Mouse (Mus musculus): ENCODE results near the gene Atxn10. TPM values are rescaled to one million over a fixed set of nuclear protein-coding genes. Genes with fewer than 3 reads are reported as not detected.
A peak's percentile ranks its signal among the peaks of the same experiment; 100 is the strongest.

The Atxn10 gene
- polyA plus RNA-seq, 1 experiment from 2014 or later: 190 TPM

DNA sequence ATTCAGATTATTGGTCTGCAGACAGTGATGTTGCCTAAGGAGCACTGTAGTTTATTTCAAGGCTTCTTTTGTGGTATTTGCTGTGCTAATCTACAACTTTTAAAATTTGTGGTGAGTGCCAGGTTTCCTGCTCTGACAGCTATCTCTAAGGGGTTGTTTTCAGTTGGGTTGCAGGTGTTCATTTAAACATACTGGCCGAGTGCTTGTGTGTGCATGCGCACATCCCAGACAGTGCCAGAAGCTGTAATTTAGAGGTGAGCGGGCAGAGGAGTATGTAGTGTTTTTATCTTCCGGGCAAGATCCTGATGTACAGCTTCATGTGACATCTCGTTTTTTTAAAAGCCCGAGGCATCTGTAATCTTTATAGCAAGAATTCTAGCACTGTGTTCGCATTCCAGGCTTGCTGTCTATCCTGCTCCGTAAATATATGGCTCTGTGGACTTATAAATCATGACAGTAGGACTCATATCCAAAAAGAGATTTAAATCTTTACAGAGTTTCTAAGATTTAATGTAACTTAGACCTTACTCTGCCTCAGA is 73.3 kb downstream of the Atxn10 start:
- ATAC-seq: no peak

GRCm38 (mm10) chr15:85409836-85410235 is 73.8 kb downstream of the Atxn10 start:
- Histone ChIP-seq H3K9me3 (ENCODE audit: low read length) (no peaks in the 10 kb centered on the region), H3K4me3 (ENCODE audit: low read depth, low read length) (no peak overlapping the region), H3K4me2 (replicated peaks; ENCODE audit: low read depth, low read length) (no peak overlapping the region), H3K36me3 (ENCODE audit: insufficient read depth, low read length) (no peaks in the 10 kb centered on the region), H3K27me3 (replicated peaks; ENCODE audit: insufficient read depth, low read length) (no peaks in the 10 kb centered on the region), H3K9ac (replicated peaks; ENCODE audit: low read depth) (no peak overlapping the region), H3K4me1 (ENCODE audit: insufficient read depth, low read depth, low read length) (0 out of 2 replicates have a peak, but pooled peaks cover 6% of the 10 kb centered on the region), H3K27ac (ENCODE audit: low read length) (no peak overlapping the region)
- 61% methylated on average over 6 of the region's 6 CpGs for WGBS
- TF ChIP-seq CTCF (IDR thresholded peaks at IDR 0.05) (no peak), EP300 (IDR thresholded peaks at IDR 0.05) (no peak)
- DNase-seq (ENCODE audit: low spot score) (no peak), ATAC-seq (no peak)

More for the DNA sequence above, 73.3 kb downstream of the Atxn10 start:
- H3K27ac ChIP-seq (ENCODE audit: low read length): no peak overlapping the region
- WGBS: 69% methylated on average over 8 of the region's 8 CpGs
- H3K9ac ChIP-seq (replicated peaks; ENCODE audit: low read depth): no peak overlapping the region
- no peak overlapping the region for H3K4me3 ChIP-seq (ENCODE audit: low read depth, low read length)
- DNase-seq (ENCODE audit: low spot score): no peak
- H3K9me3 ChIP-seq (ENCODE audit: low read length): no peaks in the 10 kb centered on the region
- H3K4me1 ChIP-seq (ENCODE audit: insufficient read depth, low read depth, low read length): 0 out of 2 replicates have a peak, but pooled peaks cover 6% of the 10 kb centered on the region
- TF ChIP-seq CTCF (IDR thresholded peaks at IDR 0.05) (no peak), EP300 (IDR thresholded peaks at IDR 0.05) (no peak)
- H3K36me3 ChIP-seq (ENCODE audit: insufficient read depth, low read length): no peaks in the 10 kb centered on the region
- H3K27me3 ChIP-seq (replicated peaks; ENCODE audit: insufficient read depth, low read length): no peaks in the 10 kb centered on the region
- no peak overlapping the region for H3K4me2 ChIP-seq (replicated peaks; ENCODE audit: low read depth, low read length)

DNA sequence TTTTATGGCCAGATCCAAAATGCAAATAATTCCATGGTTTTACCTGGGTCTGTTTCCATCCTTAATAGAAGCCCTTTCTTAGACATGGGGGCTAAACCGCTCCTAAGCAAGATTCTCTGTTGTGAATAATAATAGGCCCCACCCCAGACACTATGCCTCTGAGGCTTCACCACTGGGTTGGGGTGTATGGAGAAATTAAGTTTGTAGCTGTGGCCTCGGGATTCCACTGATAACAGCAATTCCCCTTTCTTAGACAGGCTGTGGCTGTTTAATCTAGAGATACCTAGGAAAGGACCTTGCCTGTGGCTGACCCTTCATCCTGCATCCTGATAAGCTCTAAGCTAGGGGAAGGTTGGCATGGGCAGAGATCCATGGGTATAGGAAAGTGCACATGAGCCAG is 78.6 kb downstream of the Atxn10 start:
- TF ChIP-seq CTCF (IDR thresholded peaks at IDR 0.05) (no peak), EP300 (IDR thresholded peaks at IDR 0.05) (no peak)
- WGBS: 82% methylated on average over 2 of the region's 2 CpGs
- Histone ChIP-seq H3K9me3 (ENCODE audit: low read length) (no peaks in the 10 kb centered on the region), H3K27ac (ENCODE audit: low read length) (no peak overlapping the region), H3K36me3 (ENCODE audit: insufficient read depth, low read length) (no peaks in the 10 kb centered on the region), H3K4me3 (ENCODE audit: low read depth, low read length) (no peak overlapping the region), H3K9ac (replicated peaks; ENCODE audit: low read depth) (no peak overlapping the region), H3K4me2 (replicated peaks; ENCODE audit: low read depth, low read length) (no peak overlapping the region), H3K27me3 (replicated peaks; ENCODE audit: insufficient read depth, low read length) (no peaks in the 10 kb centered on the region), H3K4me1 (ENCODE audit: insufficient read depth, low read depth, low read length) (no peaks in the 10 kb centered on the region)
- DNase-seq (ENCODE audit: low spot score) (no peak), ATAC-seq (no peak)

- peak; percentile 45 for DNase-seq (ENCODE audit: low spot score)
- H3K4me1 ChIP-seq (ENCODE audit: insufficient read depth, low read depth, low read length): no peaks in the 10 kb centered on the region
- H3K27ac ChIP-seq (ENCODE audit: low read length): no peak overlapping the region
- H3K27me3 ChIP-seq (replicated peaks; ENCODE audit: insufficient read depth, low read length): no peaks in the 10 kb centered on the region
- no peak overlapping the region for H3K9ac ChIP-seq (replicated peaks; ENCODE audit: low read depth)
- TF ChIP-seq EP300 (IDR thresholded peaks at IDR 0.05) (no peak), CTCF (IDR thresholded peaks at IDR 0.05) (no peak)
- no peak overlapping the region for H3K4me2 ChIP-seq (replicated peaks; ENCODE audit: low read depth, low read length)
- no peaks in the 10 kb centered on the region for H3K9me3 ChIP-seq (ENCODE audit: low read length)
- H3K4me3 ChIP-seq (ENCODE audit: low read depth, low read length): no peak overlapping the region
- H3K36me3 ChIP-seq (ENCODE audit: insufficient read depth, low read length): no peaks in the 10 kb centered on the region
- 0 out of 2 replicates have a peak, but pooled peaks have one; percentile 28 for ATAC-seq
- 51% methylated on average over 2 of the region's 2 CpGs for WGBS
These were observed 84.6 kb downstream of the Atxn10 start for GRCm38 (mm10) chr15:85420686-85421085.

- no peak overlapping the region for H3K9ac ChIP-seq (replicated peaks; ENCODE audit: low read depth)
- peak; percentile 85 for ATAC-seq
- TF ChIP-seq CTCF (IDR thresholded peaks at IDR 0.05): no peak
- no peak overlapping the region for H3K4me2 ChIP-seq (replicated peaks; ENCODE audit: low read depth, low read length)
- peak; percentile 82 for DNase-seq (ENCODE audit: low spot score)
- WGBS: 58% methylated on average over 3 of the region's 3 CpGs
- no peaks in the 10 kb centered on the region for H3K27me3 ChIP-seq (replicated peaks; ENCODE audit: insufficient read depth, low read length)
- H3K4me3 ChIP-seq (ENCODE audit: low read depth, low read length): no peak overlapping the region
- H3K4me1 ChIP-seq (ENCODE audit: insufficient read depth, low read depth, low read length): no peaks in the 10 kb centered on the region
- no peaks in the 10 kb centered on the region for H3K9me3 ChIP-seq (ENCODE audit: low read length)
- no peak overlapping the region for H3K27ac ChIP-seq (ENCODE audit: low read length)
- H3K36me3 ChIP-seq (ENCODE audit: insufficient read depth, low read length): no peaks in the 10 kb centered on the region
These were observed 88.2 kb downstream of the Atxn10 start for GRCm38 (mm10) chr15:85424197-85424596.

DNA sequence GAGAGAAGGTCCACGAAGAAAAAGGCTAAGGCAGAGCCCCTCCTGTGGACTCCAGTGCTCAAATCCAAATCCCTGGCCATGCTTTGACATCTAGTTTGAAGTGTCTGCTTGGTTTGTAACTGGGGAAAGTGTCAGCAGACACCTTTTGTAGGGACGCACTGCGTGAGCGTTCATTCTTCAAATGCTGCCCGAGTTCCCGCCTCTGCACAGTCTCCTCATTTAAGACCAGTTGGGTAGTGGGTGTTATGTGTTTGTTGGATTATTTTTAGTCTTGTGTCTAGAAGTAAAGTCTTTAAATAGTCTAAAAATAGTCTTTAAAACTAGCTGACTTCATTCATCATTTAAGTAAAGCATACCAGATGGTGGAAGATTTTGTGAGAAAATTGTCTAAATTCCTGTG is 92.1 kb downstream of the Atxn10 start:
- Histone ChIP-seq H3K27me3 (replicated peaks; ENCODE audit: insufficient read depth, low read length) (no peaks in the 10 kb centered on the region), H3K36me3 (ENCODE audit: insufficient read depth, low read length) (no peaks in the 10 kb centered on the region), H3K4me2 (replicated peaks; ENCODE audit: low read depth, low read length) (no peak overlapping the region), H3K4me3 (ENCODE audit: low read depth, low read length) (no peak overlapping the region), H3K4me1 (ENCODE audit: insufficient read depth, low read depth, low read length) (no peaks in the 10 kb centered on the region), H3K27ac (ENCODE audit: low read length) (no peak overlapping the region), H3K9ac (replicated peaks; ENCODE audit: low read depth) (no peak overlapping the region), H3K9me3 (ENCODE audit: low read length) (no peaks in the 10 kb centered on the region)
- 80% methylated on average over 6 of the region's 6 CpGs for WGBS
- TF ChIP-seq CTCF (IDR thresholded peaks at IDR 0.05) (no peak), EP300 (IDR thresholded peaks at IDR 0.05) (no peak)
- ATAC-seq: no peak
- DNase-seq (ENCODE audit: low spot score): no peak

GRCm38 (mm10) chr15:85442568-85442967 is 106.5 kb downstream of the Atxn10 start:
- TF ChIP-seq CTCF (IDR thresholded peaks at IDR 0.05) (no peak), EP300 (IDR thresholded peaks at IDR 0.05) (no peak)
- Histone ChIP-seq H3K4me3 (ENCODE audit: low read depth, low read length) (no peak overlapping the region), H3K9me3 (ENCODE audit: low read length) (no peaks in the 10 kb centered on the region), H3K27me3 (replicated peaks; ENCODE audit: insufficient read depth, low read length) (no peaks in the 10 kb centered on the region), H3K4me1 (ENCODE audit: insufficient read depth, low read depth, low read length) (no peaks in the 10 kb centered on the region), H3K27ac (ENCODE audit: low read length) (no peak overlapping the region), H3K36me3 (ENCODE audit: insufficient read depth, low read length) (peaks cover 22% of the 10 kb centered on the region; the same call in 1 of the 2 replicates), H3K4me2 (replicated peaks; ENCODE audit: low read depth, low read length) (no peak overlapping the region), H3K9ac (replicated peaks; ENCODE audit: low read depth) (no peak overlapping the region)
- DNase-seq (ENCODE audit: low spot score) (no peak), ATAC-seq (peak; percentile 55)
- 65% methylated on average over 3 of the region's 3 CpGs for WGBS
